Mouse (Mus musculus): ENCODE results near the gene Ccdc92b. TPM values are rescaled to one million over a fixed set of nuclear protein-coding genes. Genes with fewer than 3 reads are reported as not detected.

The Ccdc92b gene
- not detected for polyA plus RNA-seq (2017; shearing (Covaris generic))

GRCm38 (mm10) chr11:74619201-74619955, at the start of gene Ccdc92b:
Gene Ccdc92b (plus strand): TSS chr11:74619605.

DNA sequence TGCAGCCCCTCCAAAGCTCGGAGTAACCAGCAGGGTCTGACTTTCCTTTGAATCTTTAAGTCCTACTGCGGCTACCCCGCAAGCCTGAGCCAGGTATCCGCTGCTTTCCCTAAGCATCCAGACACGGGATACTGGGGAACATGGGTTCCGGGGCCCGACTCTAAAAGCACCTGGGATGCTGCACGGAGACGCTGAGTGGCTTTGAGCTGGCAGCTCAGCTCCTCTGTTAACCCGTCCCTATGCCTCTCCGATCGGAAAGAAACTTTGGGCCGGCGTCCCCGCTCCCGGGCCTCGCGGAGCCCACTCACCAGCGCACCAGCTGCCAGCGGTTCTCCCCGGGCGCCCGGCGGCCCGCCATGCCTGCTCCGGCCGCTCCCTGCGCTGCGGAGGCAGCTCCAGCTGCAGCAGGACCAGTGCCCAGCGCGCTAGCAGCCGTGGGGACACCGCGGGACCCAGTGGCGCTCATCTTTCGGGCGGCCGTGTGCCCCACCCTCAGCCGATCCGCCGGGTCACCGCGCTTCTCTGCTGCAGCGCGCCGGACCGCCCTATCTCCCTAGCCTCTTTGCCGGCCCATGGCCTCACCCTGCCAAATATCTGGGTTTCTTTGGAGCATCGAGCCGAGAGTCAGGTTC, 8.7 kb upstream of the Ccdc92b start, which contains the start of gene Rap1gap2:
TSS of gene Rap1gap2 (minus strand) at position 371 of the 632 bp plus-strand sequence.

GRCm38 (mm10) chr11:74649095-74649646, 29.8 kb downstream of the Ccdc92b start, which contains the start of gene Cluh:
Gene Cluh (plus strand): TSS chr11:74649495.

Other genes starting within 250 kb of the Ccdc92b start
- 2.6 TPM for gene Rap1gap2, start 8.7 kb upstream of the Ccdc92b start, polyA plus RNA-seq (2017; shearing (Covaris generic))
- 6.4 TPM for gene Cluh, start 29.9 kb downstream of the Ccdc92b start, polyA plus RNA-seq (2017; shearing (Covaris generic))
- gene Pafah1b1, start 105.1 kb downstream of the Ccdc92b start, polyA plus RNA-seq (2017; shearing (Covaris generic)): 67.1 TPM
- gene Mettl16, start 151.2 kb downstream of the Ccdc92b start, polyA plus RNA-seq (2017; shearing (Covaris generic)): 47.8 TPM
- 5.0 TPM for gene Mnt, start 211.3 kb downstream of the Ccdc92b start, polyA plus RNA-seq (2017; shearing (Covaris generic))